ENCODE assay signal across 30 mouse cellular contexts in genomic region chr12:69177526-69177925, GRCm38 (mm10). TPM values are rescaled to one million over a fixed set of nuclear protein-coding genes. Genes with fewer than 3 reads are reported as not detected.
"Had no signal": no experiment of that assay in that cellular context is flagged by ENCODE, and none has a peak within 500 bp of the region (broad histone marks: within the 10 kb centered on the region; RNA-seq: fewer than 3 reads in every experiment).

No protein-coding gene starts in this region.

- H3K27ac ChIP-seq: heart, adult 2 months; heart, embryonic 13.5 days; heart, embryonic 15.5 days; hindbrain, embryonic 13.5 days; hindbrain, embryonic 15.5 days; hindbrain, postnatal 0 days; layer of hippocampus, adult 2 months; limb, embryonic 12.5 days; liver, embryonic 13.5 days; liver, embryonic 15.5 days had no signal

- H3K9ac ChIP-seq: heart, embryonic 13.5 days; heart, embryonic 15.5 days; hindbrain, embryonic 13.5 days; hindbrain, embryonic 15.5 days; limb, embryonic 12.5 days; liver, embryonic 13.5 days; liver, embryonic 15.5 days had no signal

- H3K9me3 ChIP-seq: heart, embryonic 13.5 days; heart, embryonic 15.5 days; hindbrain, embryonic 13.5 days; hindbrain, embryonic 15.5 days; limb, embryonic 12.5 days; liver, embryonic 15.5 days had no signal

- ATAC-seq: hindbrain, postnatal 0 days; intestine, embryonic 16.5 days had no signal

- H3K4me3 ChIP-seq: heart, adult 2 months; heart, embryonic 13.5 days; heart, embryonic 15.5 days; hindbrain, embryonic 13.5 days; hindbrain, embryonic 15.5 days; layer of hippocampus, adult 2 months; limb, embryonic 12.5 days; liver, embryonic 13.5 days; liver, embryonic 15.5 days had no signal

- DNase-seq: gastrocnemius, postnatal 14 days; gastrocnemius, postnatal 36 days; heart, adult 2 months; heart, postnatal 14 days; heart, postnatal 36 days; kidney, adult 11 months; kidney, adult 2 months; kidney, adult 9 months; kidney, postnatal 10 days; kidney, postnatal 25 days; kidney, postnatal 4 days; left cerebral cortex, postnatal 4 days; liver; liver, embryonic 13.5 days had no signal

- H3K27me3 ChIP-seq: heart, embryonic 13.5 days; heart, embryonic 15.5 days; hindbrain, embryonic 13.5 days; hindbrain, embryonic 15.5 days; limb, embryonic 12.5 days; liver, embryonic 13.5 days; liver, embryonic 15.5 days had no signal

- H3K4me2 ChIP-seq: heart, embryonic 11.5 days; heart, embryonic 13.5 days; heart, embryonic 15.5 days; hindbrain, embryonic 13.5 days; hindbrain, embryonic 15.5 days; limb, embryonic 12.5 days; liver, embryonic 11.5 days; liver, embryonic 13.5 days; liver, embryonic 15.5 days had no signal

- H3K4me1 ChIP-seq: heart, embryonic 13.5 days; hindbrain, embryonic 13.5 days; hindbrain, embryonic 15.5 days; limb, embryonic 12.5 days had no signal

RNA-seq across cellular contexts. Expression of gene Lrr1, which starts 8.9 kb away (rescaled TPM):
- total RNA-seq: gastrocnemius, adult 18-20 months; gastrocnemius, adult 8-10 months; gastrocnemius, postnatal 36 days; heart, adult 2 months; heart, postnatal 36 days; layer of hippocampus, adult 2 months; layer of hippocampus, postnatal 25 days; left cerebral cortex, adult 8-10 months; left cerebral cortex, postnatal 25 days had no signal
- polyA plus RNA-seq: heart, adult 2 months; kidney, adult 2 months had no signal
